Mouse (Mus musculus) left cerebral cortex, postnatal 10 days (tissue): ENCODE results near the gene Cln5. TPM values are rescaled to one million over a fixed set of nuclear protein-coding genes. Genes with fewer than 3 reads are reported as not detected.

Source experiments
- DNase-seq, 2 experiments: peaks; one replicate each; pipeline ENCODE4 v3.0.0; 2021 to 2022; ENCODE audit warnings: low spot score in 2 of 2, mixed read lengths in 1 of 2; ENCODE audit errors: extremely low spot score in 1 of 2
- intact Hi-C: fragments of 180-260 bp; cut with DNase I; formaldehyde crosslinking; loops from one replicate; pipeline ENCODE4 v1.15.1; 2025
- total RNA-seq, 2 experiments: library from RNA; stranded (reverse); gene quantifications; 2 replicates each; pipeline ENCODE4 v1.2.3; 2021

Cln5 gene
- total RNA-seq, 2 experiments from 2014 or later: 5.9 to 6.0 TPM

GRCm38 (mm10) chr14:103100296-103100695 lies 30.3 kb downstream of the Cln5 start:
- intact Hi-C loops: no loop called here
- no peak for DNase-seq

DNA sequence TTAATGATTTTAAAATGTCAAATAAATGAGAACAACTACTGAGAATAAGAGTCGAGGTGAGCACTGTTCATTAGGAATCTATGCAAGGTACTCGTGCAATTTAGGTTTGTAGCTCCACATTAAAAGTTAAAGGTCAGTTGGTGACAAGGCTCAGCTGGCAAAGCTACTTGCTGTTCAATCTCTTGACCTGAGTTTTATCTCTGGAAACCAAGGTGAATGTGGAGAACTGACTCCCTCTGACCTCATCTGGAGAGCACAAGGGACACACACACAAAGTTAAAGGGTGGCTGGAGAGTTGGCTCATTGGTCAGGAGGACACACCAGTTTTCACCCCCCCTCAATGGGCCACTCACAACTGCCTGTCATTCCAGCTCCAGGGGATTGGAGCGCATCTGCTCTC lies 31.2 kb downstream of the Cln5 start:
- no peak for DNase-seq
- intact Hi-C loops: no loop called here

DNA sequence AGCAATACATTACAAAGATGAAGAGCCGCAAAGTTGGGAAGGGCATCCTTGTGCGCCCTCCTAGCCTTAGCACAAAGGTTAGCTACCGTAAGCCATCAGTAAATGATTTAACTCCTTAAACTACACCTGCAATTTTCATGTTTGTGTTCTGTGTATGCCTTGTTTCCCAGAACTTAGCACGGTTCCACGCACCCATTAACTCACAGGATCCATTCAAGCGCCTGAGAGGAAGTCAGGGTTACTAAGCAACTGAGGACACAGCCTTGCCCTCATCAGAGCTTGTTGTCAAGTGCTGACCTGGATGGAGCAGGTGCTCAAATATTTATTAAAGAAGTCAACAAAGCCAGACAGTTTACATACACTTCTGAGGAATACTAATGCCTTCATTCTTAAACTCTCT lies 32.2 kb downstream of the Cln5 start:
- no peak for DNase-seq

GRCm38 (mm10) chr14:103102731-103103335 lies 32.8 kb downstream of the Cln5 start:
- intact Hi-C loops: no loop called here
- no peak for DNase-seq

More for the DNA sequence above, 32.2 kb downstream of the Cln5 start:
- intact Hi-C loops: no loop called here

DNA sequence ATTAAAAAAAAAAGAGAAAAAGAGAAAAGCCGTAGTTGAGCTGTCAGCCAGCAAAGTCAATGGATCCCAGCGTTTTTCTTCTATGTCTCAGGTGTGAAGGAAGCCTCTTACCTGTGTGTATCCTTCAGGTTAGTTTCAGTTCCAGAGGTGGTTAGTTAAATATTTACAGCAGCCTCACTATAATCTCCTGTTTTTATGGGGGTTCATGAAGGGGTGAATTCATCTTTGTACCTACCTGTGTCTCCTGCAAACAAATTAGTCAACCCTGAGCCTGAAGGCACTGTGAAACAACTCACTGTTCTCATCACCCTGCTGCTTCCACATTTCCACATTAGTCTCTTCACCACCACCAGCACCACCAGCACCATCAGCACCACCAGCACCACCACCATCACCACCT lies 36.3 kb downstream of the Cln5 start:
- no peak for DNase-seq
- intact Hi-C loops: no loop called here

DNA sequence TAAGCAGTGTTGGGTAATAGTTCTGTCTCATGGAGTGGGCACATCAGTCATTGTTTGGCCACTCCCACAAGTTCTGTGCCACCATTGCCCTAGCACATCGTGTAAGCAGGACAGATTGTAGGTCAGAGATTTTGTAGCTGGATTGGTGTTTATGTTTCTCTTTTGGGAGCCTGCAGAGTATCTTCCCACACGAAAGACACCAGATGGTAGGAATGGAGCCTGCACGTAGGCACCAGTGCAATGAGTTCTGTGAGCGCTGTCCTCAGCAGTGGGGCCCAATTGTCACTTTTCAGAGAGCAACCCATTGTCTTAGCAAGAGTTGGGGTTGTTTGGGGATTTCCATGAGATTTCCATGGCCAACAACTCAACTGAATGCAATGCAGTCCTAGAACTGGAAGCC lies 40.0 kb downstream of the Cln5 start:
- intact Hi-C loops: no loop called here
- no peak for DNase-seq

GRCm38 (mm10) chr14:103112606-103113363 lies 42.8 kb downstream of the Cln5 start:
- intact Hi-C loops: no loop called here
- DNase-seq: no peak

- no peak for DNase-seq
- intact Hi-C loops: no loop called here
Observed at GRCm38 (mm10) chr14:103114994-103115670, 45.1 kb downstream of the Cln5 start.

- no peak for DNase-seq
- intact Hi-C loops: no loop called here
Observed at GRCm38 (mm10) chr14:103125756-103126155, 55.7 kb downstream of the Cln5 start.

Other genes starting within 250 kb of the Cln5 start
- 10 to 100 TPM; 59.3 to 62.0 TPM for gene Kctd12, start 87.6 kb upstream of the Cln5 start, total RNA-seq
- not detected for gene Acod1, start 23.2 kb upstream of the Cln5 start, total RNA-seq
- 10 to 100 TPM; 62.5 to 70.3 TPM for gene Fbxl3, start 29.4 kb downstream of the Cln5 start, total RNA-seq